Mouse (Mus musculus) lung, embryonic 16.5 days (tissue): ENCODE data around the gene Prdm16. TPM values are rescaled to one million over a fixed set of nuclear protein-coding genes. Genes with fewer than 3 reads are reported as not detected.

Source experiments
- ATAC-seq: fragments of 200-750 bp; cut with Nextera tagmentation; 2 replicates; pipeline ENCODE4 v1.8.0; 2017; ENCODE audit warnings: low read depth, mild to moderate bottlenecking, moderate library complexity
- H3K27ac ChIP-seq: fragments of 300-500 bp; sonication (generic); 2 replicates; pipeline ENCODE4 v1.5.1; 2014; ENCODE audit warnings: mild to moderate bottlenecking, control low read depth, low read length
- H3K27me3 ChIP-seq: fragments of 300-500 bp; sonication (generic); 2 replicates; pipeline ENCODE4 v1.6.1; 2014; ENCODE audit warnings: low read depth, low read length, mixed read lengths; ENCODE audit not compliant: control insufficient read depth, insufficient read depth
- H3K36me3 ChIP-seq: fragments of 300-500 bp; sonication (generic); 2 replicates; pipeline ENCODE4 v1.6.1; 2014; ENCODE audit warnings: low read length; ENCODE audit not compliant: control insufficient read depth, insufficient read depth
- H3K4me1 ChIP-seq: fragments of 300-500 bp; sonication (generic); replicated peaks from 2 replicates; pipeline ENCODE4 v1.6.1; 2014; ENCODE audit warnings: low read length, mixed read lengths; ENCODE audit not compliant: control insufficient read depth, insufficient read depth
- H3K4me2 ChIP-seq: fragments of 300-500 bp; sonication (generic); 2 replicates; pipeline ENCODE4 v1.6.1; 2014; ENCODE audit warnings: low read depth, low read length, control low read depth
- H3K4me3 ChIP-seq: fragments of 300-500 bp; sonication (generic); 2 replicates; pipeline ENCODE4 v1.5.1; 2014; ENCODE audit warnings: mild to moderate bottlenecking, low read length, control low read depth
- H3K9ac ChIP-seq: fragments of 300-500 bp; sonication (generic); 2 replicates; pipeline ENCODE4 v1.6.1; 2014; ENCODE audit warnings: low read length, control low read depth
- H3K9me3 ChIP-seq: fragments of 300-500 bp; sonication (generic); 2 replicates; pipeline ENCODE4 v1.6.1; 2016; ENCODE audit warnings: low read length; ENCODE audit not compliant: control insufficient read depth
- WGBS: fragments of 180-500 bp; shearing (Covaris S2); extraction: QIAGEN DNeasy Blood & Tissue Kit; methylation state at CpG from one replicate; pipeline ENCODE4 v1.1.7; 2014; 5-methylcytosine and 5-hydroxymethylcytosine counted together
- polyA plus RNA-seq: library from polyadenylated mRNA; unstranded; fragments of >200 nt; fragmentation: Nextera tagmentation; extraction: Ambion mirVana; gene quantifications from 2 replicates; pipeline ENCODE4 v1.2.1, GENCODE M21; 2015

Prdm16 gene
- polyA plus RNA-seq, 1 experiment from 2014 or later, result 25.2 TPM

DNA sequence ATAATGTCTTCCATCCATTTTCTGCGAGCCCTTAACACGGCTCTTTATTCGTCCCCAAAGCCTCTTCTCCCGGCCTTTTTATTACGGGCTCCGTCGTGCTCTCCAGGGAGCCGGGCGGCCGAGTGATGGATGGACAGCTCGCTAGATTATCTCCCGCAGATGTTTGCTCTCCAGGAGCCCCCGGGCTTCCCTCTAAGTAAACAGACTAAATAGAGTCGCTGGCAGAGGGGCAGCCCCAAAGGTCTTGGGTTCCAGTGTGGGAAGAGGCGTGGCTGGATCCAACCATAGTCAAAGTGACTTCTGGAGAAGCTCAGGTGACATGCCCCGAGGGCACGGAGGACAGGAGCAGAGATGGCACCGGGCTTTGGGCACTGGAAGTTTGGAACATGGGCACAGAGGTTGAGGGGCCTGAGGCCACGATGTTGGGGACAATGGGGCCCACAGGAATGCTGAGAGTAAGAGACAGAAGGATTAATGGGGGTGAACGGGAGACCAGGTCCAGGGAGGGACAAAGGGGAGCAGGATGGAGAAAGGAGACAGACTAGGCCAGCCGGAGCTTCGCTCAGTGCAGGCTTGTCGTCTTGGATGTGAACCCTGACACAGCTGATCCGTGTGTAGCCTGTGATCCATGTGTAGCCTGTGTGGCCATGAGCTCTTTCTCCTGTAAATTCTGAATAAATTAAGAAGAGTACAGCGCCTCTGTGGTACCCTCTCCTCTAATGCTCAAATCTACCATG, 162.9 kb downstream of the Prdm16 start:
- H3K27ac ChIP-seq, result no peak overlapping the region
- no peak overlapping the region for H3K9ac ChIP-seq
- no peaks in the 10 kb centered on the region for H3K36me3 ChIP-seq
- 24% methylated on average over 25 of the region's 25 CpGs for WGBS
- H3K4me1 ChIP-seq, result peaks cover 39% of the 10 kb centered on the region
- no peaks in the 10 kb centered on the region for H3K9me3 ChIP-seq
- H3K27me3 ChIP-seq, result peaks cover 30% of the 10 kb centered on the region
- H3K4me3 ChIP-seq, result no peak overlapping the region
- no peak overlapping the region for H3K4me2 ChIP-seq
- ATAC-seq, result no peak

DNA sequence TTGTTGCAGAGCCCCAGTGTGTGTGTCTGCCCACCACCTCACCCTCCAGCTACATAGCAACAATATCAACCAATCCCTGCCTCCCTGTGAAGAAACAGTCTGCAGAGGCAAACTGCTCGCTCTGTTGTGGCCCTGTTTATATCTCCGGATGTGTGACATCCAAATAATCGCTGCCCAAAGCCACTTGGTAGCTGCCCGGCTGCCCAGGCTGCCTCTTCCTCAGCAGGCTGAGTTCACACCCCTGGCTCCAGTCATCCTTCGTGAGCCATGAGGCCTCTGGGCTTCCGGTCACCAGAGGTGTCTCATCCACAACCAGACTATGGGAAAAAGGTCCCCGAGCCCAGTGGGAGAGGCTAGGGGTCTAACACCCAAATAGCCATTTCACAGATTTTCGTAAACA, 164.1 kb downstream of the Prdm16 start:
- Histone ChIP-seq H3K4me3 (no peak overlapping the region), H3K9me3 (no peaks in the 10 kb centered on the region), H3K27ac (no peak overlapping the region), H3K9ac (no peak overlapping the region), H3K4me2 (no peak overlapping the region), H3K36me3 (no peaks in the 10 kb centered on the region), H3K4me1 (peaks cover 31% of the 10 kb centered on the region), H3K27me3 (peaks cover 30% of the 10 kb centered on the region)
- WGBS, result 40% methylated on average over 8 of the region's 8 CpGs
- ATAC-seq, result no peak

DNA sequence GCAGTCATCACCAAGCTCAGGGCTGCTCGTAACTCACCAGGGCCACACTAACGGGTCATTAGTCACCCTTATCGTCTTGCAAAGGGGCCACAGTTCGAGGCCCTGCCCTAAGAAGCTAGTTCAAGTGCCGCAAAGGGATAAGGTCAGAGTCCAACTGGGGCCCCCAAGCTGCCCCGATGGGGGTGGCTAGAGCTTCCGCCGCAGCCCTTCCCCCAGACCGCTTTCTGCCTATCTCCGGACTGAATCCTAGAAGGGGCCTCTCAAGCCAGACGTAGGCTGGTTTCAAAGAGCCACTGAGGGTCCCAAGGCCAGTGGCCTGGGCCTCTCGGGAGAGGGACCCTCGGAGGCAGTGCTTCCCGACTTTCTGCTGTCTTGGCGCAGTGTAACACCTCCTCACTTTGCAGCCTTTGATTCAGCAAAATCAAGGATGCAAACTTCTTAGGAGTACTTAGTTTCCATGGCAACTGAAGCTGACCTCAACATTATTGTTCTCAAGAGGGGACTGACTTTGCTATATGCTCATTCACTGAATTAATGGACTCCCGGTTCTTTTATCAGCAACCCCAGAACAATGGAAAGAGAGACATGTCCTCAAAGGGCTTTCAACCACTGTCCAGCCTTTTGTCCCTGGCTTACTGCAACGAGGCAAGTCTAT, 165.1 kb downstream of the Prdm16 start:
- peaks cover 30% of the 10 kb centered on the region for H3K27me3 ChIP-seq
- no peak overlapping the region for H3K4me3 ChIP-seq
- H3K4me1 ChIP-seq, result peaks cover 28% of the 10 kb centered on the region
- H3K4me2 ChIP-seq, result peak overlapping the region; percentile 14; the same call in 1 of the 2 replicates
- WGBS, result 19% methylated on average over 17 of the region's 17 CpGs
- no peak overlapping the region for H3K9ac ChIP-seq
- H3K27ac ChIP-seq, result no peak overlapping the region
- no peaks in the 10 kb centered on the region for H3K36me3 ChIP-seq
- no peaks in the 10 kb centered on the region for H3K9me3 ChIP-seq
- no peak for ATAC-seq

DNA sequence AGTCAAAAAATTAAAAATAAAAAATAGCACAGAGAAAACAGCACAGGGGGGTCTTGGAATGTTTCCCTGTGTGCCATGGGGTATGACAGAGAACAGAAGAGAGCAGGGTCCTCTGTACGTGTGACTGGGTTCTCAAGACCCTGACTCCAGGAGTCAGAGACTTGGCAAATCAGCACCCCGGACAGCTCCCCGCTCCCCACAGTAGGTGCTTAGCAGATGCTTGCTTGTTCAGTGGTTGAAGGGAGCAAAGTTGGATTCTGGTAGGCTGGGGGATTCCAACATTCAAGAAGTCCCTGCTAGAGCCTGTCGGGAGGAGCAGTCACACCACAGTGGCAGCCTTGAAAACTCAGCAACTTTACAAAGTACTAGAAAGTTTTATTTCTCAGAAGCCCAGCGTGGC, 170.4 kb downstream of the Prdm16 start:
- 29% methylated on average over 5 of the region's 5 CpGs for WGBS
- peaks cover under 1% of the 10 kb centered on the region; the same call in 1 of the 2 replicates for H3K27me3 ChIP-seq
- no peak overlapping the region for H3K4me3 ChIP-seq
- ATAC-seq, result peak; percentile 41; the same call in 1 of the 2 replicates
- H3K9ac ChIP-seq, result no peak overlapping the region
- peaks cover 1% of the 10 kb centered on the region for H3K4me1 ChIP-seq
- no peaks in the 10 kb centered on the region for H3K9me3 ChIP-seq
- no peaks in the 10 kb centered on the region for H3K36me3 ChIP-seq
- no peak overlapping the region for H3K4me2 ChIP-seq
- no peak overlapping the region for H3K27ac ChIP-seq

DNA sequence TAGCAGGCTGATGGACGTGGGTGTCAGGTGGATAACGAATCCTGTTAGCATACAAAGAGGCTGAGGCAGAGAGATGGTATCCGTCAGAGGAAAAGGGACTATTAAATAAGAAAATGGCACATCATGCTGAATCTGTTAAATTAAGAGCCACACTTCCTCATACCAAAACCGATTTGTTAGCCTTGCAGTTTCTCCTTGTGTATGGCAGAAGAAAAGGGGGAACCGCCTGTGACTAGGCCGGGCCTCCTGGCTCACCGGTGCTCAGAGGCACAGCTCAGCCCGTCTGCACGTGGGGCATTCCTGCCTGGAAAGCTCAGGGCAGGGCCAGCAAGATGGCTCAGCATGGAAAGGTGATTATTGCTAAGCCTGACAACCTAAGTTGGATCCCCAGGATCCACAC, 171.6 kb downstream of the Prdm16 start:
- H3K27ac ChIP-seq, result no peak overlapping the region

DNA sequence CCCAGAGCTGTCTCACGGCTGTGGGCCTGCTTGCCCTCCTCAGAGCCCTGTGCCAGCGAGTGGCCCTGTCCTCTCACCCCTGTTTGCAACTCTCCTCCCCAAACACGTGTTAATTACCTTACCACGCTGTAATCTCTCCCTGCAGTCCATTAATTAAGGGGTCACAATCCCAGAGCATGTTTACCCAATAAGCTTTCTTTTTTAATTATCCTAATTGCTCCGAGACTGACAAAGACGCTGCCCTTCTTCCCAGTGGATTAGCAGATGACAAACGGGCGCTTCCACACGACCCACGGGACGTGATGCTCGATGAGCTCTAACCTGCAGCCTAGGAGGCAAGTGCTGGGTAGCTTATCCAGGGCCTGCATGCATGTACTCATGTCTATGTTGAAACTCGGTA, 176.7 kb downstream of the Prdm16 start:
- no peak overlapping the region for H3K4me2 ChIP-seq
- no peaks in the 10 kb centered on the region for H3K9me3 ChIP-seq
- H3K4me3 ChIP-seq, result no peak overlapping the region
- no peak for ATAC-seq
- no peaks in the 10 kb centered on the region for H3K4me1 ChIP-seq
- H3K9ac ChIP-seq, result no peak overlapping the region
- no peak overlapping the region for H3K27ac ChIP-seq
- H3K36me3 ChIP-seq, result no peaks in the 10 kb centered on the region
- 61% methylated on average over 13 of the region's 13 CpGs for WGBS
- no peaks in the 10 kb centered on the region; the same call in 1 of the 2 replicates for H3K27me3 ChIP-seq

More for the DNA sequence above, 171.6 kb downstream of the Prdm16 start:
- H3K9me3 ChIP-seq, result no peaks in the 10 kb centered on the region
- ATAC-seq, result no peak
- H3K4me3 ChIP-seq, result no peak overlapping the region
- WGBS, result 63% methylated on average over 9 of the region's 9 CpGs
- H3K9ac ChIP-seq, result no peak overlapping the region
- H3K27me3 ChIP-seq, result no peaks in the 10 kb centered on the region; the same call in 1 of the 2 replicates
- no peaks in the 10 kb centered on the region for H3K36me3 ChIP-seq
- no peaks in the 10 kb centered on the region for H3K4me1 ChIP-seq
- H3K4me2 ChIP-seq, result no peak overlapping the region

DNA sequence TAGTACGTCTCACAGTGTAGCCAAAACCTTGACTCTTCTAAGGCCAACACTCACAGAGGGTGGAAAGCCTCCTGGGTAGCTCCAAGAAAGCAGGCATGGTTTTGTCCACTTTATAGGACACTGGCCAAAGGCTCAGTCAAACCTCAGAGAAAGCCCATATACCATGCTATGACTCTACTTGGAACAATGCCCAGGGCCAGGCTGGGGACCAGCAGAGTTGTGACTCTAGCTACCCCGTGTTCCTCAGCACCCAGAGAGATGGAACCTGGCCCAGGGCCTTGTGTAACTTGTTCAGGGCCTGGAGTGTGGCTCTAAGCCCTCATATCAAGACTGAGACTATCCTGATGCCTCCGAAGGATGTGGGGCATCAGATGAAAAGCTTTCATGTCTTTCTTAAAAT, 178.9 kb downstream of the Prdm16 start:
- WGBS, result 72% methylated on average over 3 of the region's 3 CpGs
- Histone ChIP-seq H3K27ac (no peak overlapping the region), H3K9ac (no peak overlapping the region), H3K9me3 (no peaks in the 10 kb centered on the region), H3K4me2 (no peak overlapping the region), H3K36me3 (no peaks in the 10 kb centered on the region), H3K27me3 (no peaks in the 10 kb centered on the region), H3K4me3 (no peak overlapping the region), H3K4me1 (no peaks in the 10 kb centered on the region)
- ATAC-seq, result no peak

DNA sequence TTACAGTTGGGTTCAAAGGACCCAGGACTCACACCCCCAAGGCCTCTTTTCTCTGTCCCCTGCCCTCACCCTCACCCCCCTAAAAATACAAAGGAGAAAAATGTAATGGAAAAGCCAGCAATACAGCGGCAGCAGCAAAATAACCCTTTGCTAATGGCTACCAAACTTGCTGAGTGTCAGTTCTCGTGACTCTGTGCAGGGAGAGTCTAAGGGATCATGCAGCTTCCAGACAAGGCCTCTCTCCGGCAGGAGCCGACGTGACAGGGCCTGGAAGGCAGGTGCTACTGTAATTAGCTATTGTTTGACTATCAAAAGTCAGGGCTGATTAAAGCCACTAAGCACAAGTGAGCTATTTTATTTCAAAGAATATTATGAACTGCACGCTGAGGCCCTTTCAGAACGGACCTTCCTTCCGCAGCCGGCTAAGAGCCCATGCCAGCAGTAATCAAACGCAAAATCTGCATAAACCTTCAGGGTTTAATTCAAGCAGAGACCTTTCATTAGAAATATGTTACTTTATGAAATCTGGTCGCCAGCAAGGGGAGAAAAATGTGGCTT, 180.3 kb downstream of the Prdm16 start:
- Histone ChIP-seq H3K9ac (no peak overlapping the region), H3K27me3 (no peaks in the 10 kb centered on the region), H3K4me3 (no peak overlapping the region), H3K36me3 (no peaks in the 10 kb centered on the region), H3K4me1 (no peaks in the 10 kb centered on the region), H3K27ac (no peak overlapping the region), H3K9me3 (no peaks in the 10 kb centered on the region), H3K4me2 (no peak overlapping the region)
- ATAC-seq, result no peak
- 70% methylated on average over 11 of the region's 11 CpGs for WGBS

DNA sequence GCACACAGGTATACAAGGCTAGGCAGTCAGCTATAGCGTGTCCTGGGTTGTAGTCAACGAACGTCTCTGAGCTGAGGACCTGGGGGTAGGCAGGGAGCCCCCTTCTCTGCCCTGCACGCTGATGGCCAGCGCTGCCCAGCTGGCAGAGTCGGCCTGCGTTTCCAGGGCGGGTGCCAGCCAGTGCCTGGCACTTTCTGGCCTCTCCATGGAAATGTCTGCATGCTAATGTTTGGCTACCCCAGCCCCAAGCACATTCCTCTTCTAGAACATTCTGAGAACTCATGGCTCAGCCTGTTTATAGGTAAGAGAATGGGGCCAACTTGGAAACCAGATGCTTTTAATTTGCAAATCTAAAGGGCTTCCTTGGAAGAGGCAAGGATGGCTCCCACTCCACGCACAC, 186.2 kb downstream of the Prdm16 start:
- H3K4me2 ChIP-seq, result no peak overlapping the region
- ATAC-seq, result no peak
- no peaks in the 10 kb centered on the region; the same call in 1 of the 2 replicates for H3K27me3 ChIP-seq
- peaks cover 7% of the 10 kb centered on the region; the same call in 1 of the 2 replicates for H3K4me1 ChIP-seq
- H3K9ac ChIP-seq, result no peak overlapping the region
- no peaks in the 10 kb centered on the region for H3K36me3 ChIP-seq
- no peaks in the 10 kb centered on the region for H3K9me3 ChIP-seq
- H3K4me3 ChIP-seq, result no peak overlapping the region
- H3K27ac ChIP-seq, result peak overlapping the region; percentile 12; the same call in 1 of the 2 replicates
- WGBS, result 82% methylated on average over 9 of the region's 9 CpGs
